Mouse (Mus musculus): ENCODE measurements around the gene Acad9. TPM values are rescaled to one million over a fixed set of nuclear protein-coding genes. Genes with fewer than 3 reads are reported as not detected.

The Acad9 gene
- total and polyA plus RNA-seq, 3 experiments = 61.7 to 86.4 (median 77.8) TPM

DNA sequence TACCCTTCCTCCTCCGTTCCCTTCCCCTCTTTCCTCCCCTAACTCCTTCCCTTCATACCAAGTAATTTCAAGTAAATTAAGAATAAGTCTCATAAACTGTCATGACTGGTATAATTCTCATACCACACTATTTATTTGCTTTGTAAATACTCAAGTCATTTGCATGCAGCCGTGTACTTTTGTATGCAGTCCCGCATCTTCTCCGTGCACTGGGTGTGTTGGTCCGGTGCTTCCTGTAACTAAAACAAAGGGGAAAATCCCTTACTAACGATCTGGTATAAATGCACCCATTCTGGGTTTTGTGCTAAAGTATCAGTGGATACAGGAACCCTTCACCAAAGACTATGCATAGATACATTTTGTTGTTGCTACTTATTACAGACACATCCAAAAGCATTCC is 40.0 kb upstream of the Acad9 start:
- Histone ChIP-seq H3K4me3 (replicated peaks in 1 of 3; ENCODE audit: low read depth in 2 of 3, low read length in 2 of 3, poor library complexity in 1 of 3) (no peak overlapping the region), H3K27me3 (replicated peaks) (no peaks in the 10 kb centered on the region), H3K36me3 (replicated peaks in 1 of 2; ENCODE audit: control insufficient read depth in 1 of 2, insufficient read depth in 1 of 2, low read length in 1 of 2) (no peaks in the 10 kb centered on the region), H3K4me1 (ENCODE audit: control insufficient read depth in 1 of 2, insufficient read depth in 2 of 2) (peaks cover 3 to 10% of the 10 kb centered on the region in 2 experiments), H3K79me2 (replicated peaks; ENCODE audit: control insufficient read depth, extremely low read depth, insufficient read depth, poor library complexity, severe bottlenecking) (no peaks in the 10 kb centered on the region), H3K9me3 (replicated peaks; ENCODE audit: low read length) (no peaks in the 10 kb centered on the region), H3K9ac (ENCODE audit: insufficient read depth, low read depth) (no peak overlapping the region), H3K27ac (ENCODE audit: insufficient read depth, low read depth) (no peak overlapping the region), H3K4me2 (ENCODE audit: insufficient read depth, low read depth, poor library complexity, severe bottlenecking) (peak overlapping the region; percentile 32)
- DNase-seq (ENCODE audit: extremely low read depth) = peak; percentile 58
- in situ Hi-C loops (cut with MboI; ENCODE audit: low pct_ligation_motif_present, low pct_unique_long_range_greater_than_20kb, low sequenced_read_pairs) (no loop called here), dilution Hi-C loops (cut with MboI; ENCODE audit: extremely low pct_ligation_motif_present, extremely low pct_unique_long_range_greater_than_20kb, low sequenced_read_pairs) (no loop called here)
- TF ChIP-seq EP300 (IDR thresholded peaks at IDR 0.05; ENCODE audit: low read length) (peak; percentile 26; the same call in 1 of the 2 replicates), ELF1 (IDR thresholded peaks at IDR 0.05; ENCODE audit: low read depth, low read length) (peak; percentile 48; the same call in 1 of the 2 replicates), BHLHE40 (IDR thresholded peaks at IDR 0.05; ENCODE audit: low read depth, low read length) (peak; percentile 65), MEF2A (IDR thresholded peaks at IDR 0.05; ENCODE audit: borderline replicate concordance, low read depth, low read length) (no peak), ZC3H11A (IDR thresholded peaks at IDR 0.05; ENCODE audit: low read depth, low read length) (no peak), POLR2A (IDR thresholded peaks at IDR 0.05; ENCODE audit: low read depth, low read length) (no peak)

DNA sequence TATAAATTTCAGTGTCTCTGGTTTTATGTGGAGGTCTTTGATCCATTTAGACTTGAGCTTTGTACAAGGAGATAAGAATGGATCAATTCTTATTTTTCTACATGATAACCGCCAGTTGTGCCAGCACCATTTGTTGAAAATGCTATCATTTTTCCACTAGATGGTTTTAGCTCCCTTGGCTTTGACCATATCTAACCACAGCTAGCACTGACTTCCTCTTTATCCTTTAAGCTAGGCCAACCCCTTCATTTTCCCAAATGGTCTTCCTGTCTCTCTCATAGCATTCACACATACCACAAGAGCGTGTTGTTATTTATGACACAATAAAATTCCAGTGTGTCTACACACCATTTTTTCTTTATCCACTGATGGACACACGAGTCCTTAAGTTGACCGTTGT is 35.8 kb upstream of the Acad9 start:
- no peak overlapping the region for H3K4me2 ChIP-seq (ENCODE audit: insufficient read depth, low read depth, poor library complexity, severe bottlenecking)
- TF ChIP-seq KAT2A (IDR thresholded peaks at IDR 0.05; ENCODE audit: insufficient replicate concordance, low read length) (no peak), MEF2A (IDR thresholded peaks at IDR 0.05; ENCODE audit: borderline replicate concordance, low read depth, low read length) (no peak), JUND (conservative IDR thresholded peaks at IDR 0.05; ENCODE audit: low read depth, low read length) (no peak), SMC3 (IDR thresholded peaks at IDR 0.05; ENCODE audit: low read depth, low read length) (no peak), PAX5 (IDR thresholded peaks at IDR 0.05; ENCODE audit: low read length) (no peak), MAX (IDR thresholded peaks at IDR 0.05; ENCODE audit: low read length) (no peak), USF2 (conservative IDR thresholded peaks at IDR 0.05; ENCODE audit: low read depth, low read length) (no peak), EP300 (IDR thresholded peaks at IDR 0.05; ENCODE audit: low read length) (no peak), GABPA (IDR thresholded peaks at IDR 0.05; ENCODE audit: insufficient replicate concordance, low read depth, low read length) (no peak), TBP (conservative IDR thresholded peaks at IDR 0.05; ENCODE audit: low read depth, low read length) (no peak), ELF1 (IDR thresholded peaks at IDR 0.05; ENCODE audit: low read depth, low read length) (no peak), NRF1 (IDR thresholded peaks at IDR 0.05; ENCODE audit: low read depth, low read length) (no peak), ZC3H11A (IDR thresholded peaks at IDR 0.05; ENCODE audit: low read depth, low read length) (no peak), TCF12 (IDR thresholded peaks at IDR 0.05; ENCODE audit: low read depth, low read length) (no peak)
- peaks cover 3 to 10% of the 10 kb centered on the region in 2 experiments for H3K4me1 ChIP-seq (ENCODE audit: control insufficient read depth in 1 of 2, insufficient read depth in 2 of 2)
- no peak overlapping the region for H3K9ac ChIP-seq (ENCODE audit: insufficient read depth, low read depth)
- H3K79me2 ChIP-seq (replicated peaks; ENCODE audit: control insufficient read depth, extremely low read depth, insufficient read depth, poor library complexity, severe bottlenecking) = no peaks in the 10 kb centered on the region
- H3K27ac ChIP-seq (ENCODE audit: insufficient read depth, low read depth) = no peak overlapping the region
- in situ Hi-C loops (cut with MboI; ENCODE audit: low pct_ligation_motif_present, low pct_unique_long_range_greater_than_20kb, low sequenced_read_pairs) (no loop called here), dilution Hi-C loops (cut with MboI; ENCODE audit: extremely low pct_ligation_motif_present, extremely low pct_unique_long_range_greater_than_20kb, low sequenced_read_pairs) (no loop called here)
- H3K4me3 ChIP-seq (replicated peaks in 1 of 3; ENCODE audit: low read depth in 2 of 3, low read length in 2 of 3, poor library complexity in 1 of 3) = no peak overlapping the region
- no peaks in the 10 kb centered on the region for H3K36me3 ChIP-seq (replicated peaks in 1 of 2; ENCODE audit: control insufficient read depth in 1 of 2, insufficient read depth in 1 of 2, low read length in 1 of 2)
- no peaks in the 10 kb centered on the region for H3K27me3 ChIP-seq (replicated peaks)
- no peaks in the 10 kb centered on the region for H3K9me3 ChIP-seq (replicated peaks; ENCODE audit: low read length)
- no peak for DNase-seq (ENCODE audit: extremely low read depth)
